Mouse (Mus musculus): ENCODE data around the gene Sys1.

Gene Sys1

GRCm38 (mm10) chr2:164500511-164500910, 43.7 kb downstream of the Sys1 start:
- DNase-seq, result no peak

DNA sequence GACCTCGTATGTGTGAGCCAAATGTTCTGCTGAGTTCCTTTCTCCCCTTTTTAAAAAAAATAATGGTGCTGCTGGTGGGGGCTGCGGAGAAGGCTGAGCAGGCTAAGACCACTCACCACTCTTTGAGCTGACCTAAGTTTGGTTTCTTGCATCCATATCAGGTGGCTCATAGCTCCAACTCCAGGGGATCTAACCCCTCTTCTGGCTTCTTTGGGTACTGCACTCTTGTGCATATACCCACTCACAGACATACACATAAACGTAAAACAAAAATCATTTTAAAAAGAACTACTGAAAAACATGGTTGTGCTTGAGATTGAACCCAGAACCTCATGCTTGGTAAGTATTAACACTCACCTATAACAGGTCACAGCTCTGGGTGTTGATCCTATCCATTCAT, 48.2 kb downstream of the Sys1 start:
- DNase-seq, result no peak

DNA sequence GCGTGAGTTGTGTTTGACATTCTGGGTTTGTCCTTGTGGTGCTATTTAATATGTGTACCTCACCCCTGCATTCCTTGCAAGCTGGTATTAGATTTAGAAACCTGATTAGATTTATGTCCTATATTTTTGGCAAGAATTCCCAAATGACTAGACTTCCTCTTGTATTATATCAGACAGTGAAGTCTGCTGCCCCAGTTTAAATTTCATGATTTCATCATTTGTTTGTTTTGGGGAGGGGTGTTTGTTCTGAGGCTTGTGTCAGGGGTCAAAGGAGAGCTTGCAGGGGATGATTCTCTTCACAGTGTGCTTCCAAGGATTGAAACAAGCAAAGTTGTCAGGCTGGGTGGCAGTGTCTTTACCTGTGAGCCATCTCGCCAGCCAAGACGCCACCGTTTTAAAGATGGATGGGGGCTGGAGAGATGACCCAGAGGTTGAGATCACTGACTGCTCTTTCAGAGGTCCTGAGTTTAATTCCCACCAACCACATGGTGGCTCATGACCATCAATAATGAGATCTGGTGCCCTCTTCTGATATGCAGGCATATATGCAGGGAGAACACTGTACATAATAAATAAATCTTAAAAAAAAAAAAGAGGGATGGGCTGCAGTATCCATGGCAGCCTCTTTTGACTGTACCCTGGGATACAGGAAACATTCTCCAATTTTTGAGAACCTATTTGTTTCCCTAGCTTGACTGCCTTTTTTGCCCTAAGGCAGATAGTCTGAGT, 49.0 kb downstream of the Sys1 start:
- no peak for DNase-seq

DNA sequence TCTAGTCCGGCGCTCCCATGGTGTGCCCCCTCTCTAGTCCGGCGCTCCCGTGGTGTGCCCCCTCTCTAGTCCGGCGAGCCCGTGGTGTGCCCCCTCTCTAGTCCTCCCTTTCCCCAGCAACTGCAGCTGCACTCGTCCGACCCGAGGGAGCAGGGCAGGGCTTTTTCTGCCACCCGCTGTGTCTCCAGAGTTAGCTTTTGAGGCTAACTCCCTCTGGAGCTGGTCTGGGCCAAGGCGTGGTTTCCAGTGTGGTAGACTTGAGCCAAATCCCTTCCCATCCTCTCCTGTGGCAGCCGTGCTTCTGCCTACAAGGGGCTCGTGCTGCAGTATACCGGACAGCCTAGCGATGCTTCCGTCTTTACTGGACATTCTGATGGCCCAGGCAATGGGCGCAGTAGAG, 51.0 kb downstream of the Sys1 start:
- no peak for DNase-seq

- no peak for DNase-seq
These were observed 53.9 kb downstream of the Sys1 start for GRCm38 (mm10) chr2:164510621-164511190.

GRCm38 (mm10) chr2:164512121-164512909, 55.6 kb downstream of the Sys1 start:
- no peak for DNase-seq

DNA sequence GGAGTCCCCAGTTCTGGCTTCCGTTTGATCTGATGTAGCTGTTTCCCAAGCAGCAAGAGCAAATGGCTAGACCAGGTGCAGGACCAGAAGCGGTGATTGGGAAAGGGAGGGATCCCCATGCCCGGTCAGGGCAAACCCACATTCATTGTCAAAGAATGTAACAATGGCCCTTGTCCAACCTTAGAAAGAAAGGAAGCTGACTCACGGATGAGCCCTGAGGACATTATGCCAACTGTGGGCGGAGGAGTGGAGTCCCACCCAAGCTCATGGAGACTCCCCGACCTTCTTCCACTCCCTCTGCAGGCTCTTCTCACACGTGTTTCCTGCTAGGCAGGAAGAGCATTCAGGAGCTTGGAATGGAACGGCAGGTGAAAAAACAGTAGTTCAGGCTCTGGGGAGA, 56.6 kb downstream of the Sys1 start:
- DNase-seq, result no peak

DNA sequence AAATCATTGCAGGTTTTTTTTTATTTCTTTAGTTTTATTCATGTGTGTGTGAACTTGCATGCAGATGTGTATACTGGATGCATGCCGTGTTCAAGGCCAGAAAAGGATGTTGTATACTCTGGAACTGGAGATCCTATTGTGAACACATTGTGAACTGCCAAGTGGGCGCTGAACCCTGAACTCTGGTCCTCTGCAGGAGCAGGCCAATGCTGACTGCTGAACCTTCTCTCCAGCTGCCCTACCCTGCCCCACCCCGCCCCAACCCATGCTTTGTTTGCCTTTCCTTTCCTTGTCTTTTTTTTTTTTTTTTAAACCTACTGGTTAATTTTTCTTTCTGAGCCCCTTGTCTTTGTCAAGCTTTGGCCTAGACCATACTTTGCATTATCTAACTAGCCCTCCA, 58.2 kb downstream of the Sys1 start:
- DNase-seq, result no peak

- DNase-seq, result no peak
These were observed 59.1 kb downstream of the Sys1 start for GRCm38 (mm10) chr2:164515897-164516296.

DNA sequence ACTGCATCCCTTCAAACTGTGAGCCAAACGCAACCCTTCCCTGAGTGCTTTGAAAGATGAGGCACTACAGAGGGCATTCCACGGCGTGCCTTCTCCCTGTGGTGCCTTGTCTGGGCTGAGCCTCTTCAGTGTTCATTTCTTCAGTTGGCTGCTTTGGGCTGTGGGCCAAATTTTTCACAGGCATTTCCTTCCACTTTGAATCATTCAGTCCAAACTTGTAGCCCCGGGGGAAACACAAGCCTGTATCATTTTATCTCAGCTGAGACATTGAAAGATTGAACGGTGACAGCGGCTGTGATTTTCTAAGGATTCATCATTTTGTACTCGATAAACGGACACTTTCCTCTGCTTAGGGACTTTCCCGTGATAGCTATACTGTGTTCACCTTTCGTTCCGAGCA, 59.8 kb downstream of the Sys1 start:
- DNase-seq, result no peak

DNA sequence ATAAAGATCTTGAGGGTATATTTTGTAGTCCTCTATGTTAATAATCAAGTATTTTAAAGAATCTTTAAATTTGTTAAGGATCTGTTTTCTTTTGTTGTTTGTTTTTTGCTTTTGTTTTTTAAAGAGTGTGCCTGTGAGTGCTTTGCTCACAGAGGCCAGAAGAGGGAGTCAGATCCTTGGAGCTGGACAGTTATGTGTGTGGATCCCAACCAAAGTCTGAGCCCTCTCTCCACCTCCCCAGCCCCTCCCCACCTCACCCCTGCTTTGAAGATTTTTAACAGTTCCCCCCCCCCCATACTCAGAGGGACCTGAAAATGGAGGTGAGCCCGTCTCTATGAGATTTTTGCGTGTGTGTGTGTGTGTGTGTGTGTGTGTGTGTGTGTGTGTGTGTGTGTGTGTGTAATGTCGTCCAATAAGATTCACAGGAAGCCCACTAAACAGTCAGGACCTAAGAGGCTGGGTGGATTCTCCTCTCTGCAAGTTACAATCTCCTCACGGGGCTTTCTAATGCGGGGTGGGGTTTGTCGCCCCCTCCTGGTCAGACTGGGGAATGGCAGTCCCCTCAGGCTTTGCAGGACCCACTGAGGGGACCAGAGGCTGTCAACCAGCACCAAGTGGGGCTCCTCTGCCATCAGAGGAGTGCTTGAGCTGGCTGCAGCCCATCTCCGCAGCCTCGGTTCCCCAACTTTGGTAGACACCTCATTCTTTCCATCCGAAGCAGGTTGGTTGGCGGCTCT, 60.9 kb downstream of the Sys1 start:
- DNase-seq, result peak; percentile 46 to 58

- DNase-seq, result no peak
These were observed 61.8 kb downstream of the Sys1 start for GRCm38 (mm10) chr2:164518266-164519170.

DNA sequence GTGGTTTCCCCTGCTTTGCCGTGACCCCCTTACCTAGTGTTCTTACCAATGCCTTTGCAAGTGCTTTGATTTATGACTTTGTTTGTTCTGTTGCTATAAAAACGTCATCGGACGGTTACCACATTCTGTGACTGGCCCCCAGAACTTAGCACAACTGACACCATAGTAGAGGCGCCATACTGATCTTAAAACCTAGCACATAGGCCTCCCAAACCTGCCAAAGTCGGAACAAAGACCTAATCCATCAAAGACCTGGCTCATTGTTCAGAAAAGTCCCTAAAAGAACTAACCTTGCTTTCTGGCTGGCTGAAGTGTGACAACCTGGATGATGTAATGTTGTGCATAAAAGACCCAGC, 62.4 kb downstream of the Sys1 start:
- DNase-seq, result no peak

DNA sequence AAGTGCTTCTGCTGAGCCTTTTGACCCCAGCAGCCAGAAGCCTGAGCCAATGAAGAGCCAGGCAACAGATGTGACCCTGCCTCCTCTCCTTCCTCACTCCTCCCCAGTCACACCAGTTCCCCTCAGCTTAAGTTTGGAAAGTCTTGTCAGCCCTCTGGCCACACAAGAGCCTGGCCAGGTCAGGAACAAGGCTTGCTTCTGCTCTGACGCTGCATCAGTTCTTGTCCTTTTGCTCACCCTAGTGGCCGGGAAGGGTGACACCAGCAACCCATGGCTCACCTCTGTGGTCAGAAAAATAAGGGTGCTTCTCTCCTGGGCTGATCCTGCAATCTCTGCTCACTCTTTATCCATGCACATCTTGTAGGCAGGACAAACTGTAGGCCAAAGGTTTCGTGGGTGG, 64.0 kb downstream of the Sys1 start:
- DNase-seq, result peak; percentile 46 to 60

GRCm38 (mm10) chr2:164521841-164522240, 65.1 kb downstream of the Sys1 start:
- DNase-seq, result peak; percentile 51 to 53

GRCm38 (mm10) chr2:164522280-164522679, 65.5 kb downstream of the Sys1 start:
- no peak for DNase-seq

GRCm38 (mm10) chr2:164523301-164523773, 66.6 kb downstream of the Sys1 start:
- no peak for DNase-seq

- DNase-seq, result no peak
These were observed 71.8 kb downstream of the Sys1 start for GRCm38 (mm10) chr2:164528557-164528956.

All from spleen, adult 18-20 months (tissue).